Mouse (Mus musculus): Measurements from ENCODE around the gene Cwc22.

Cwc22 gene

GRCm38 (mm10) chr2:77923182-77923581, 23.0 kb downstream of the Cwc22 start:
- DNase-seq, result no peak

DNA sequence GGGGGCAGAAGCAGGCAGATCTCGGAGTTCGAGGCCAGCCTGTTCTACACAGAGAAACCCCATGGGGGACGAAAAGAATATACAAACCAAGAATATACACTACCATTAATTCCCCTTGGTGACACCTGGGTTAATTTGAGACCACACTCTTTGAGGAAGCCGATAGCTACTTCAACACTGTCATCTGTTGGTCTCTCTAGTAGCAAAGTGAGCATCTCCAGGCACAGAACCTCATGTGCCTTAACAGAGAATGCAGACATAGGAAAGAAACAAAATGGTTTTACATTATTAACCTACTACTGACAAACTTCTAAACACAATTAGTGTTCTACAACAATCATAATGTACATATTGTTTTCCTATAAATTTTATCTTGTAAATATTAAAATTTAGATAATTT, 24.9 kb downstream of the Cwc22 start:
- no peak for DNase-seq

DNA sequence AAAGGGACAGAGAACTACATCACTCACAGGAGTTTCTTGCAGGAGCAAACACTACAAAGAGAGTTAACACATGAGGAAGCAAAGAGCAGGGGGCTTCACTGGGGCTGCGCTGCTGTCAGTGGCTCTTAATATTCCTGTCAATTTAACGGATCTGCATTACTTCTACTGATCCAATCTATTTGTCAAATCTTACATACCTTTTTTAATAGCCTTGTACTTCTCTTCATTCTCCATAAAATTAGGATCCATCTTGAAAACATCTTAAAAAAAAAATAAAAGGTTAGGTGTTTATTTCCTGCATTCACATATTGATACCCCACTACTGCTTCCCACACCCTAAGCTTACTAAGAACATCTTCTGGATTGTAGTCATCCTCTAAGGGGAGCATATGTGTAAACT, 25.6 kb downstream of the Cwc22 start:
- DNase-seq, result no peak

DNA sequence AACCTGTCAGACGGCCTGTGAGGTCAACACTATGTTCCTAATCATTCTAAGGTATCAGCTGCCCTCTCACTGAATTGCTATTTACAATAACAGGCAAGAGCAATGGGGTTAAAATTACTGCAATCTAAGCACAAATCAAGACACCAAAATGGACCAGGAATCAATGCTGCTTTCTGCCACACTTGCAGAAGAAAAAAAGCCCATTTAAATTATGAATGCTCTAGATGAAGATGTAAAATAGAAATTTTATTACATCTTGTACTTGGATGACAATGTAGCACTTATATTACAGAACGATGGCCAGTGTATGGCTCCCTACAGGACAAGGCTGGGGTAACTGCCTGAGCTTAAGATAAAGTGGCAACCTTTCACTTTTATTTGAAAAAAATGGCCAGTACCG, 27.7 kb downstream of the Cwc22 start:
- DNase-seq, result no peak

- DNase-seq, result no peak
Observed at GRCm38 (mm10) chr2:77918006-77918405, 28.2 kb downstream of the Cwc22 start.

GRCm38 (mm10) chr2:77917360-77917734, 28.8 kb downstream of the Cwc22 start:
- no peak for DNase-seq

GRCm38 (mm10) chr2:77916586-77917359, 29.4 kb downstream of the Cwc22 start:
- no peak for DNase-seq

GRCm38 (mm10) chr2:77915187-77915586, 31.0 kb downstream of the Cwc22 start:
- DNase-seq, result no peak

DNA sequence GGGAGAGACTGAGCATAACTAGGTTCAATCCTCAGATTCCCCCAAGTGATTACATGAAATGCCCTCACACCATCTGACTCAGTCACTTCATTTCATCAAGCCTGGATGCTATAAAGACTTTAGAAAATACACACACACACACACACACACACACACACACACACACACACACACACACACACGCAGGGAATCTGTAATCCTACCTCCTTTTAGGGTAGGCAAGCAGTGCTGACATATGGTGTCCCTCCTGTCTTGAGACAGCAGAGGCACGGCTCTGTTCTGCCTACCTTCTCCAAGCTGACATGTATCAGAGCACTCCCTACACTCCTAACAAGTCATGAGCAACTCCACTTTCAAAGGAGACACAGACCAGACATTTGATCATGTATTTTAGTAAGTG, 32.5 kb downstream of the Cwc22 start:
- no peak for DNase-seq

GRCm38 (mm10) chr2:77912197-77912596, 34.0 kb downstream of the Cwc22 start:
- no peak for DNase-seq

GRCm38 (mm10) chr2:77911452-77911851, 34.7 kb downstream of the Cwc22 start:
- DNase-seq, result no peak

DNA sequence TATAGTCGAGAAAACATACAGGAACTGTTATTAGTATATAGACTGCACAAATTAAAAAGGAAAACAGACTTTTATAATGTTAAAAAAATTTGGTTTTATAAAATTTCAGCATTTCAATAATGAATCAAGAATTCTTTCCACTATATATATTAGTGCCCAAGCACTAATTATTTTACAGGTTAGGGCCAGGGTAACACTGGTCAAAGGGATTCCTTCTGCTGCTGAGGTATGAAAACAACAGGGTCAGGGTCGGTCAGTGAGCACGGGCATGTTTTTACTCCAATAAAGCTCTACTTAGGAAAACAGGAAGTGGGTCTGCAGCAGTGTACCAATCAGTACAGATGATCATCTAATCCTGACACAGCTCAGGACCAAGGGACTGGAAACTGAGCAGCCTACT, 36.0 kb downstream of the Cwc22 start:
- DNase-seq, result no peak

- no peak for DNase-seq
Observed at GRCm38 (mm10) chr2:77907164-77907563, 39.0 kb downstream of the Cwc22 start.

- DNase-seq, result no peak
Observed at GRCm38 (mm10) chr2:77905023-77905422, 41.2 kb downstream of the Cwc22 start.

DNA sequence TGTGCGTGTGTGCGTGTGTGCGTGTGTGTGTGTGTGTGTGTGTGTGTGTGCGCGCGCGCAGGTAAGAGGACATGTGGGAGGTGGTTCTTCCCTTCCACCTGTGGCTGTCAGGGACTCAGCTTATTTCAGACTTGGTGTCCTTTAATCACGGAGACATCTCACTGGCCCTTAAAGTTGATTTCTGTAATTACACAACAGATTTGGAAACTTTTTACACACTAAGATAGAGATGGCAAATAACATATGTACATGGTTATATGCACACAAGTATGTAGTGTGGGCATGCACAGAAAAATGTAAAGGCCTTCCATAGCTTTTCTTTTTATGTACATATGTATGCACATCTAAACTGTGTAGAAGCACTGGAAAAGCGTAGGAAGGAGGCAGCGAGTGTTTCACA, 41.7 kb downstream of the Cwc22 start:
- DNase-seq, result no peak

- DNase-seq, result no peak
Observed at GRCm38 (mm10) chr2:77903979-77904378, 42.2 kb downstream of the Cwc22 start.

GRCm38 (mm10) chr2:77903098-77903497, 43.1 kb downstream of the Cwc22 start:
- no peak for DNase-seq

DNA sequence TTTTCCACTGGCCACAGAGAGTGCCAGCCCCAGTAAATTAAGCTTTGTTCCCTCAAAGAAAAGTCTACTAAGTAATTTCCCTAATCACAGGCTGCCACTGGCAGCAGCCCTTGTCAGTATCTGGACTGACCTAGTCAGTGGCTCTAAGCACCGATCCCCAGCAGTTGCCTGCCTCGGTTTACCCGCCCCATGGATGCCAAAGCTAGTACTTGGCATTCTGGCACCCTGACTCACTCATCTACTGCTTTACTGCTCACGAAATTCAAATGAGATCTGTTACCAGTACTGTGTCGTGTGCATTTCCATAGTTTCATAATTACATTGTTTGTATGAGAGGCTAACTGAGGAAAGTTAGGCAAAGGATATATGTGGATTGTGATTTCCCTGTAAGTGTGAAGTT, 44.9 kb downstream of the Cwc22 start:
- DNase-seq, result no peak

GRCm38 (mm10) chr2:77900741-77901140, 45.4 kb downstream of the Cwc22 start:
- DNase-seq, result no peak

GRCm38 (mm10) chr2:77900111-77900510, 46.1 kb downstream of the Cwc22 start:
- DNase-seq, result no peak

DNA sequence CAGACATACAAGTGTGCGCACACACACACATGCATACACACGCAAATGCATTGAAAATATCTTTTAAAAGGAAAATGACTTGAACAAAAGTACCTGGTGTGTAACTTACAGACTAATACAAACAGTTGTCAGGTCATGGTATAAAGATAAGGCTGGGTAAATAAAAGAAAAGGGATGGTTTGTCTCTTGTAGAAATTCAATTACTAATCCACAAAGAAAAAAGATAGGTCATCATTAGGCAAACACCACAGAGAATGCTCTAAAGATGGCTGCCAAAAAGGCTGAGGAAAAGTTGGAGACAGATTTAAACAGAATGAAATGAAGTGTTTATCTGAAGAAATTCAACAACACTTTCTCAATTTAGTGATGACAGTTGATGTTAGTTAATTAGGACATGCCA, 47.7 kb downstream of the Cwc22 start:
- DNase-seq, result no peak

DNA sequence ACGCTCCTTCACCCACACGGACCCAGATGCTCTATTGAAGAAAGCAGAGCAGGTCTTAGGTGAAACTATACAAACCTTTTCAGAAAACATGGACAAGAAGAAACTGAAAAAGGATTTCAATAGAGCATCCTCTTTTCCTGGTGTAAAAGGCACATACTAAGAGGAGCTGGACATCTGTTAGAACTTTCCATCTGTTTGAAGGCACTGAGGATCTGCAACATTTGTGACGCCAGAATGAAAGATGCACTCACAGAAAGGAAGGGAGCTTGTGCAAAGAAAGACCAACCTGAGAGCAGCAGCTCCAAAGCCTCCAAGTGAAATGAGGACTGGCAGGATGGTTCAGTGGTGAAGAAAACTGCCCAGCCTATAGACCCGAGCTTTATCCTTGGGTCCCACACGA, 48.2 kb downstream of the Cwc22 start:
- DNase-seq, result no peak

DNA sequence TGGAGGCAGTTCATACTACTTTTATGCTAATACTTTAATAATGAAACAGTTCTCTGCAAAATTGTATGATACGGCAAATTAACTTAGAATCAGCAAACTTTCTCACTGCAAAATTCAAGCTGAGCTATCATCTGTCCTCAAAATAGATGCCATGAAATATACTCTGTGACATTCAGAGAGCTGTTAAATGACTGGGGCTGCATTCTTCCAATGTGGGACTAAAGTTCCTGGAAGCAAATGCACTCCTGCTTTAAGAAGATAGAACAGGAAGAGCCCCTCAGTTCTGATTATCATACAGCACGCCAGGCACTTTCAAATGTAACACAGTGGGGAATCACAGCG, 48.6 kb downstream of the Cwc22 start:
- no peak for DNase-seq

GRCm38 (mm10) chr2:77896843-77897557, 49.2 kb downstream of the Cwc22 start:
- no peak for DNase-seq

All from lung, adult 18-20 months (tissue).